Comparison of ENCODE assay signal across 8 mouse cellular contexts in genomic region chr10:62338626-62339025, GRCm38 (mm10). TPM values are rescaled to one million over a fixed set of nuclear protein-coding genes. Genes with fewer than 3 reads are reported as not detected.
DNase-seq lines count a peak whose midpoint lies in the region; ATAC-seq and TF ChIP-seq lines count a peak whose summit lies in the region.

No protein-coding gene starts in this region.

- no peaks in the 10 kb centered on the region for H3K36me3 ChIP-seq in spleen, adult 2 months (ENCODE audit: control insufficient read depth, insufficient read depth, low read length)
- H3K36me3 ChIP-seq in forebrain, postnatal 0 days (ENCODE audit: insufficient read depth), result no peaks in the 10 kb centered on the region
- no peaks in the 10 kb centered on the region for H3K36me3 ChIP-seq in kidney, embryonic 14.5 days (ENCODE audit: control insufficient read depth, insufficient read depth, low read length)
- no peaks in the 10 kb centered on the region for H3K36me3 ChIP-seq in midbrain, embryonic 16.5 days (ENCODE audit: control insufficient read depth, insufficient read depth, low read length)

- no peak for DNase-seq in spleen, adult 2 months (ENCODE audit: low read depth in 1 of 2, low spot score in 2 of 2)
- DNase-seq in spleen, adult 18-20 months, result no peak
- DNase-seq in forebrain, postnatal 0 days, result no peak
- DNase-seq in layer of hippocampus, postnatal 25 days (ENCODE audit: extremely low spot score in 1 of 2, low spot score in 1 of 2), result no peak
- DNase-seq in lung, adult 2 months, result no peak
- DNase-seq in frontal cortex, postnatal 14 days (ENCODE audit: low spot score in 2 of 2), result no peak

- no peaks in the 10 kb centered on the region for H3K9me3 ChIP-seq in forebrain, postnatal 0 days (ENCODE audit: low read length)
- H3K9me3 ChIP-seq in kidney, embryonic 14.5 days (ENCODE audit: control insufficient read depth, low read length), result no peaks in the 10 kb centered on the region
- no peaks in the 10 kb centered on the region for H3K9me3 ChIP-seq in midbrain, embryonic 16.5 days (replicated peaks; ENCODE audit: control insufficient read depth, low read length, poor library complexity, severe bottlenecking)

- H3K27me3 ChIP-seq in spleen, adult 2 months (ENCODE audit: control insufficient read depth, insufficient read depth, low read length), result no peaks in the 10 kb centered on the region
- H3K27me3 ChIP-seq in forebrain, postnatal 0 days (ENCODE audit: insufficient read depth, low read length), result no peaks in the 10 kb centered on the region
- no peaks in the 10 kb centered on the region for H3K27me3 ChIP-seq in kidney, embryonic 14.5 days (ENCODE audit: control insufficient read depth, insufficient read depth, low read length)
- H3K27me3 ChIP-seq in midbrain, embryonic 16.5 days (ENCODE audit: control insufficient read depth, insufficient read depth, low read depth, low read length), result no peaks in the 10 kb centered on the region

- H3K4me2 ChIP-seq in forebrain, postnatal 0 days (ENCODE audit: low read depth), result peak overlapping the region; percentile 84
- peak overlapping the region; percentile 92 for H3K4me2 ChIP-seq in kidney, embryonic 14.5 days (replicated peaks; ENCODE audit: low read depth, low read length)
- peak overlapping the region; percentile 86 for H3K4me2 ChIP-seq in midbrain, embryonic 16.5 days (ENCODE audit: low read length)

- ATAC-seq in forebrain, postnatal 0 days, result no peak
- ATAC-seq in kidney, embryonic 14.5 days (ENCODE audit: low FRiP score, low TSS enrichment), result no peak
- no peak for ATAC-seq in midbrain, embryonic 16.5 days

- no peak for TF ChIP-seq POLR2A in spleen, adult 2 months (IDR thresholded peaks at IDR 0.05; ENCODE audit: low read depth, low read length)
- TF ChIP-seq POLR2A in lung, adult 2 months (IDR thresholded peaks at IDR 0.05; ENCODE audit: borderline replicate concordance, extremely low read depth, low read depth, low read length), result no peak

- peaks cover 8% of the 10 kb centered on the region; the same call in 1 of the 2 replicates for H3K4me1 ChIP-seq in spleen, adult 2 months (ENCODE audit: control insufficient read depth, insufficient read depth, insufficient read length)
- H3K4me1 ChIP-seq in forebrain, postnatal 0 days (ENCODE audit: insufficient read depth), result peaks cover 3% of the 10 kb centered on the region; the same call in 1 of the 2 replicates
- peaks cover 32% of the 10 kb centered on the region; the same call in 1 of the 2 replicates for H3K4me1 ChIP-seq in kidney, embryonic 14.5 days (ENCODE audit: control insufficient read depth, insufficient read depth, low read length)
- H3K4me1 ChIP-seq in midbrain, embryonic 16.5 days (ENCODE audit: control insufficient read depth, insufficient read depth, low read length), result peaks cover 42% of the 10 kb centered on the region
- peaks cover 17% of the 10 kb centered on the region for H3K4me1 ChIP-seq in lung, adult 2 months (ENCODE audit: control insufficient read depth, insufficient read depth, low read length)

- peak overlapping the region; percentile 7; the same call in 1 of the 2 replicates for H3K4me3 ChIP-seq in spleen, adult 2 months (ENCODE audit: extremely low read depth, insufficient read depth, insufficient read length)
- H3K4me3 ChIP-seq in forebrain, postnatal 0 days (ENCODE audit: low read depth, low read length), result peak overlapping the region; percentile 77
- H3K4me3 ChIP-seq in kidney, embryonic 14.5 days (ENCODE audit: low read length), result peak overlapping the region; percentile 67
- peak overlapping the region; percentile 86 for H3K4me3 ChIP-seq in midbrain, embryonic 16.5 days (ENCODE audit: low read depth, low read length)
- no peak overlapping the region for H3K4me3 ChIP-seq in lung, adult 2 months (replicated peaks; ENCODE audit: extremely low read depth, low read depth, low read length)

- H3K9ac ChIP-seq in forebrain, postnatal 0 days, result peak overlapping the region; percentile 87
- H3K9ac ChIP-seq in kidney, embryonic 14.5 days (ENCODE audit: low read depth, low read length), result 0 out of 2 replicates have a peak overlapping the region, but pooled peaks have one; percentile 64
- H3K9ac ChIP-seq in midbrain, embryonic 16.5 days (ENCODE audit: low read depth, low read length), result peak overlapping the region; percentile 92

- no peak for TF ChIP-seq CTCF in spleen, adult 2 months (IDR thresholded peaks at IDR 0.05; ENCODE audit: extremely low read depth, insufficient read depth, insufficient read length, insufficient replicate concordance)
- no peak for TF ChIP-seq CTCF in forebrain, postnatal 0 days (IDR thresholded peaks at IDR 0.05; ENCODE audit: low read depth)
- no peak for TF ChIP-seq CTCF in lung, adult 2 months (IDR thresholded peaks at IDR 0.05; ENCODE audit: insufficient read depth, low read length)

- no peak overlapping the region for H3K27ac ChIP-seq in spleen, adult 2 months (ENCODE audit: insufficient read depth, low read length)
- no peak overlapping the region for H3K27ac ChIP-seq in forebrain, postnatal 0 days (ENCODE audit: low read depth, low read length)
- H3K27ac ChIP-seq in kidney, embryonic 14.5 days (ENCODE audit: low read depth, low read length), result no peak overlapping the region
- H3K27ac ChIP-seq in midbrain, embryonic 16.5 days (ENCODE audit: low read length), result no peak overlapping the region

- 30% methylated on average over 5 of the region's 5 CpGs for WGBS in spleen, adult 2 months
- 36% methylated on average over 5 of the region's 5 CpGs for WGBS in forebrain, postnatal 0 days
- 23% methylated on average over 5 of the region's 5 CpGs for WGBS in kidney, embryonic 14.5 days
- 30% methylated on average over 5 of the region's 5 CpGs for WGBS in midbrain, embryonic 16.5 days
- whole genome bisulfite sequencing in lung, adult 2 months, result 33% methylated on average over 5 of the region's 5 CpGs

RNA-seq across cellular contexts. Expression of gene Hk1, which starts 41.1 kb away (rescaled TPM):
- polyA plus RNA-seq in spleen, adult 2 months (2012; rRNA removed), result 31.0 and 38.5 TPM in 2 replicates
- 86.2 and 90.1 TPM in 2 replicates for total RNA-seq in forebrain, postnatal 0 days (2014; rRNA removed)
- 109 and 140 TPM in 2 replicates for polyA plus RNA-seq in forebrain, postnatal 0 days (2015; fragmentation: Nextera tagmentation; extraction: Ambion mirVana)
- 14.2 and 31.4 TPM in 2 replicates for polyA plus RNA-seq in kidney, embryonic 14.5 days (2014; fragmentation: Nextera tagmentation; extraction: Ambion mirVana)
- 142 and 155 TPM in 2 replicates for polyA plus RNA-seq in midbrain, embryonic 16.5 days (2015; fragmentation: Nextera tagmentation; extraction: Ambion mirVana)
- 100 to 1,000 TPM; 297 to 303 TPM for total RNA-seq in layer of hippocampus, postnatal 25 days (2021)
- 34.2 and 45.5 TPM in 2 replicates for polyA plus RNA-seq in lung, adult 2 months (2012; rRNA removed)
